Mouse (Mus musculus) embryo, embryonic 9.5 days (tissue): ENCODE data around the gene Tppp2.

Experiments used
- DNase-seq: peaks from one replicate; pipeline ENCODE4 v3.0.0-alpha.2; 2017; ENCODE audit errors: extremely low spot score

Tppp2 gene

DNA sequence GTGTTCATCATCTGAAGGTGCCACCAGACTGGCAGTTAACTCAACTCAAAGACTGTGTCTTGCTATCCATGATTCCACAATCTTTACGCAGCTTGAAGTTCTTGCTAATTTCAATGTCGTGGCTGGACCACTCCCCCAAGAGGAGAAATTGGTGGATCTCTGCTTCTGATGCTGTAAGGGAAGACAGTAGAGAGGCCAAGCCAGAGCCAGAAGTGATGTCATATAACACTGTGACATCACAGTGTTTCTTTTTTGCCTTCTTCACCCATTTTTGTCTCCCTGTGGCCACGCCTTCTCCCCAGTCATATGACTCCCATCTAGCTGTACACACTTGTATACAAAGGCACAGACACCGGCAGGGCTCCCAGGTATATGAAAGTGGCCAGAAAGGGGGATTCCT is at the start of gene Tppp2:
TSS of gene Tppp2 (plus strand) at position 301 of the 400 bp plus-strand sequence.
- DNase-seq: no peak

DNA sequence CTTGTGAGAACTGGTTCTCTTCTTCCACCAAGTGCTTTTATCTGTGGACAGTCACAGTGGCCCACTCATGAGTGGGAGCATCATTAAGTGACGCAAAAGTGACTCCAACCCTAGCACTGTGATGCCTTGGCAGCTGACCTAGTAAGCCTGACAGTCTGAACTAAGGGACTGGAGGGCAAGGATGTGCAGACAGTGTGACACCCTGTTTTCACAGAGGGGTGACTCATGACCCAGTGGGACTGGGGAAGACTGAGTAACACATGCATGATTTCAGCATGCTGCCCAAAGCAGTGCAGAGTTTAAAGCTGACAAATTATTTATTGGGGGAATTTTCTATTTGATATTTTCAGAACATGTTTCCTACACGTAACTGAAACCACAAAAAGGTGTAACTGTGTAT is 47.5 kb upstream of the Tppp2 start:
- DNase-seq: no peak

DNA sequence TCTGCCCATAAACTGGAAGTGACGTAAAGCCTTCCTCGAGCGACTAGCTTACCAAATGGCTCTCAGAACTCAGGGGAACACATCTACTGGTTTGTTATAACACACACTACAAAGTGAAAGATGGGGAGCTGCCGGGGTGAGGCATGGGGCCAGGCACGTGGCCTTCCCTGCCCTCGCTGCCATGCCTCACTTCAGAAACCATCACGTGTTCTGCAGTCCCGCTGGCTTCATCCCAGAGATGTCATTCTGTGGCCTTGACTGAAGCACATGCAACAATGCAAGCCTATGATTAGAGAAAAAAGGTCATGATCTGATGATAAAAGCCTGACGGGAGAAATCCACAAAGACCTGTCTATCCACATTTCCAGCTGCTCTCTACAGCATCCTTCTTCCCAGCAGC is 46.5 kb upstream of the Tppp2 start:
- no peak for DNase-seq

DNA sequence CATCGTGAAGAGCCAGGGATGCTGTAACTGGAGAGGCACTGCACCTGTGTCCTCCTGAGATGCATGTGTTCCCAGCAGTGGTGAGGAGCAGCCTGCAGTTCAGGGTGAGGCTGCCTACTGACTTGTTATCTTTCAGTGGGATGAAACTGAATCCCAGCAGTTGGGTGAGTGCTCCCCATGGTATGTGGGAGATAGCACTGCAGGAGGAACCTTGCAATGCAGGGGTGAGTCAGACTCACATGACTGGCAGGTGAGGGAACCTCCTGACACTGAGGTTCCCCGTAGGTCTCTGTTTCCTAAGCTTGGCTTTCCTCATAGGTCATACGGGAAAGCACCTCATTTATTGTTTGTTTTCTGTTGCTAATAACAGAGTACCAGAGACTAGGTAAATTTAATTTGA is 40.7 kb upstream of the Tppp2 start:
- DNase-seq: no peak

DNA sequence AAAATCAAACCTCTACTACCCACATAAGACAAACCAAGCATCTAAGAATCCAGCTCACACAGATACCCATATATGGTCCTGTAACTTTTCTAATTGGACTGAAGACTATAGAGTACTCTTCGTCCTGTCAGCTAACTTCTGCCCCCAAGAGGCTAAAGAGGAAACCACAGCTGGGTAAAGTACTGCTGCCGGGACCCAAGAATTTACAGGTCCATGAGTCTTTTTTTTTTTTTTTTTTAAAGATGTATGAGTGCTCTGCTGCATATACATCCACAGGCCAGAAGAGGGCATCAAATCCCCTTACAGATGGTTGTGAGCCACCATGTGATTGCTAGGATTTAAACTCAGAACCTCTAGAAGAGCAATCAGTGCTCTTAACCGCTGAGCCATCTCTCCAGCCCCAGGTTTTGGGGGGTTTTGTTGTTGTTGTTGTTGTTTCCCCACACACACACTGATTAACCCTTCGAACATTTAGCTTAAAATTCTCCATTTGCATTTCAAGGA is 34.6 kb upstream of the Tppp2 start:
- peak; percentile 81 for DNase-seq

DNA sequence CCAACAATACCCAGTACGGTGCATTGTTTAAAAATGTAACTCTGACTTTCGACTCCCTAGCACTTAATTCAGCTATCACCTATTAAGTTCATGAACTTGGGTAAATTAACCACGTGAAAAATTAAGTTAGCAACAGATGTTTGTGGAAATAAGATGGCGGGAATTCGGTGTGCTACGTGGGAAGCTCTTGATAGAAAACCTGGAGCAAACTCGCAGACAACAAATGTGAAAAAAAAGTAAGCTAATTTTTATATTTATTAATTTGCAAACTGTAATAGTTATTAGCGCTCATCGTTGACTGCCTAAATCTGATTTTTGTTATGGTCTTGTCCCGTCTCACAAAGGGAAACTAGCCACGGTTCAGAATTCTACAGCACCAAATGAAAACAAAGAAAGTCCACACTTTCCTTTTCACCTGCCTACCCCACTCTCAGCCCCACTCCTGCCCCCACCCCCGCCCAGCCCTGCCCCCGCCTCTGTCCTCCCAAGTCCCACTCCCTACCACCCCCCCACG is 34.1 kb upstream of the Tppp2 start:
- DNase-seq: no peak

DNA sequence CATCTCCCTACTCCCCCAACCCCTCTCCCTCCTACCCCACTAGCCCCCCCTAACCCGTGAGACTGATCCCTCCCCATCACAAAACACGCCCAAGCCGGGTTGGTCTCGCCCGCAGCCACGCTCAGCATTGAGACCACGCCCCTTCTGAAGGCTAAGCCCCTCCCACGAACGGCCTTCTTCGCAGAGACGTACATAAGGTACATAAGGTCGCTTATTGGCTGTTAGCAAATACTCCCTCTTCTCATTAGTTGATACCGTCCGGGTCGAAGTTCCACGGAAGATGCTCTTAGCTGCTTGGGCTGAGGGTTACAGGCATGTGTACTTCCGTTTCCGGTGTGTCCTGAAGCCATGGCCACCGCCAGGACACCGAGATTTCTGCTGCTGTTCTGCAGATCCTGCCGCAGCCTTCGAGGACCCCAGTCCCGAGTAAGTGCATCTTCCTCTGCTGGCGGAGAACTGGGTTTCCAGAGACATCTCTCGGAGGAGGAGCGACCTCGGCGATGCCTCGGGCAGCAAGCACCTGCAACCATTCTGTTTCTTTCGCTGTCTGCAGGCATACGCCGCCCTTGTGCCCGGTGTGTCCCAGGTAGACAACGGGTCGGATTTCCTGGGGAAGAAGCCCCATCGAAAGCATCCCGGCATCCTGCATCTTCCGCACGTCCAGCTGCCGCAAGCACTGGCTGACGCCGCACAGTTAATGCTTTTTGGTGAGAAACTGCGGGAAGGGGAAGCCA is 33.5 kb upstream of the Tppp2 start, which contains the start of gene Mettl17:
TSS of gene Mettl17 (plus strand) at position 245 of the 734 bp plus-strand sequence.
- peak; percentile 98 for DNase-seq

DNA sequence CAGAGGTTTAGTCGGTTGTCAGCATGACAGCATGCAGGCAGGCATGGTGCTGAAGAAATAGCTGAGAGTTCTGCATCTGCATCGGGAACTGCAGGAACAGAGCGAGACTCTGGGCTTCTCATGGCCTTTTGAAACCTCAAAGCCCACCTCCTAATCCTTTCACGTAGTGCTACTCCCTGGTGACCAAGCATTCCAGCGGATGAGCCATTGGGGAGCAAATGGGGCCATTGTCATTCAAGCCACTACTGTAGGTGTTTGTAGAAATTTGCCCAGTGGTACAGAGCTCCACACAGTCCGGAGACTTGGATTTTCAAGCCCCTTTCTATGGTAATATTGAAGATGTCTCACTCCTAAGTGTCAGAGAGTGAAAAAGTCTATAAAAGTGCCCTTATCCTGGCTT is 32.2 kb upstream of the Tppp2 start:
- no peak for DNase-seq

DNA sequence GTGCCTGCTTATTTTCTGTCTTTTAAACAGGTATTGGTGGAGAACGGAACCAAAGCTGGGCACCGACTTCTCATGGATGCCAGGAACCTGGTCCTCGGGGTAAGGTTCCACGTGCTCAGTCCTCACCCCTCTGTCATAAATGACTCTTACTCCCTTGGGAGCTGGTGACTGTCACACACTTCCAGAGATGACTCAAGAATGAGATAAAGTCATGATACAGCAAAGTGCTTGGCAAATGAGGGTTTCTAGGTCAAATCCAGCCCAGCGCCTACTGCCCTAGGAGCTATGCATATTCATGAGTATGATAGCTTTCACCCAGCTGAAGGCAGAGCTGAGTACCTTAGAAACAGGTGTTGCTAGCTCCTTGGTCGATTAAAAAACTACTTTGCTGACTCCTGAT is 28.4 kb upstream of the Tppp2 start:
- DNase-seq: no peak

DNA sequence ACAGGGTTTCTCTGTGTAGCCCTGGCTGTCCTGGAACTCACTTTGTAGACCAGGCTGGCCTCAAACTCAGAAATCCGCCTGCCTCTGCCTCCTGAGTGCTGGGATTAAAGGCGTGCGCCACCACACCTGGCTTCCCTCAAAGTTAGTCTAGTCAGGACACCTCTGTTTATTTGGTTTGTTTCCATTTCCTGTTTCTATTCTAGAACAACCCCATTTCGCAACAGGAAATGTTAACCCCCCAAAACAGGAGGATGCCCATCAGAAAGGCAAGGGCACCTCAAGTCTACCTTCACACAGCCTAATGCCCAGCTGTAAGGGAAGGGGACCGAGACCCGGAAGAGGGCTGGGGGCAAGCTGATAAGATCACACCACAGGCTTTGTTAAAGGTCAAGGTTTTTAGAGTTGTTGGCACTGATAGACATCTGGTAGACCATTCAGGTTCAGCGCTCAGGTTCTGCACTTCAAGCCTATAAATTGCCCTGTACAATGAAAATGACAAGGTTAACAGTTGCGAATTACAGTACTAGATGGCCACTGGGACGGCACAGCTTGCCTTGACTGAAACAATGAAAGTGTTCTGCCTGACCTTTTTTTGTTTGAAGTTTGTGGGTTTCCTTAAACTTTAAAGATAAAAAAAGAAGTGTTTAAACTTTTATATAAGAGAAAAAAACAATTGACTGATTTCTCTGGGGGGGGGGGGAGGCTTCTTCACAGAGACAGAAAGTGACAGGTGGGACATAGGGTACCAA is 25.9 kb upstream of the Tppp2 start, which contains the start of gene Slc39a2:
TSS of gene Slc39a2 (plus strand) at position 699 of the 749 bp plus-strand sequence.
- no peak for DNase-seq

DNA sequence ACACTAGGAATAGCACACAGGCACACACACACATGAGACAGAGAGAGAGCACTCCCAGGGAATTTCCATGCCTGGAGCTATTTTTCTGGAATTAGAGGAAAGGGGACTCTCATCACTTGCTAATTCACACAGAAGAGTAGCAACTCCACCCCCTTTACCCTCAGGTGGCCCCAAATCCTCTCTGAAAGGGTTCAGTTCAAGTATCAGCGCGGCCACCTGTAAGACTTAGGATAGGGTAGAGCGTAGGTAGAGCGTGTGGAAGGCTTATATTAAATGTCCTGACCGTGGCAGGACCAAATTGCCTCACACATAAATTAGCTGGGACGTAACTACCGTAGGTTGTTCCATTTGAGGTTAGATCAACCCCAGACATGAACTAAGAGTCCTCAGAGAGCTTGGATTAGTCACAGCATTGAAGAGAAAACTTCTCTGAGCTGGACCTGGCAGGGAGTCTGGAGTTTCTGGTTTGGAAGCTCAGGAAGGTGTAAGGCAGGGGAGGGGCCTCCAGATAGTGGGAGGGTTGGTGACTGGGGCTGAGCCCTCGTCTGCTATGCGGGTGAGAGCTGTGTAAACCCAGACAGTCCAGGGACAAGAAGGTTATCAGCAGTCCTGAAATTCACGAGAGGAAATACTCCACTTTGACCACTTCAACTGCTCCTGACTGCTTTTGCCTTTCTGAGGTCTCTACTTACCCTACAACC is 25.0 kb upstream of the Tppp2 start:
- no peak for DNase-seq

DNA sequence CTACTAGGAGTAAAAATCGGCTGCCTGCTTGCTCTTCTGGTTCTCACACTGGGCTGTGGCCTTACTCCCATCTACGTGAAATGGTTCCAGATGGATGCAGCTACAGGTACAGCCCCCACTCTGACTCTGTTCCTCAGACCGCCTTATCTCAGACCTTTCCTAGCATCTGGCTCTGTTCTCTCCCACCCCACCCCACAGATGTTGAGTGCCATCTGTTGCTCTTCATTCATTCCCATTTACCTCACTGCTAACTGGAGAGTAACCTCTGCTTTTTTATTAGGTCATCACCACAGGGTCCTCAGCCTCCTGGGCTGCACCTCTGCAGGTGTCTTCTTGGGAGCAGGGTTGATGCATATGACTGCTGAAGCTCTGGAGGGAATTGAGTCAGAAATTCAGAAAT is 24.4 kb upstream of the Tppp2 start:
- no peak for DNase-seq

DNA sequence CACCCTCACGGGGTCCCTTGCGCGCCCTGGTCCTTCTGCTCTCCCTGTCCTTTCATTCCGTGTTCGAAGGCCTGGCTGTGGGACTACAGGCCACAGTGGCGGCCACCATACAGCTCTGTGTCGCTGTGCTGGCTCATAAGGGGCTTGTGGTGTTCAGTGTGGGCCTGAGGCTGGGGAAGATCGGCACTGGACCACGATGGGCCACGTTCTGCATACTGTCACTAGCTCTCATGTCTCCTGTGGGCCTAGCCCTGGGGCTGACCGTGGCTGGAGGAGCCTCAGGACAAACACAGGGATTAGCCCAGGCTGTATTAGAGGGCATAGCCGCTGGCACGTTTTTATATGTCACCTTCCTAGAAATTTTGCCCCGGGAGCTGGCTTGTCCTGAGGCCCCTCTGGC is 23.2 kb upstream of the Tppp2 start:
- DNase-seq: no peak

DNA sequence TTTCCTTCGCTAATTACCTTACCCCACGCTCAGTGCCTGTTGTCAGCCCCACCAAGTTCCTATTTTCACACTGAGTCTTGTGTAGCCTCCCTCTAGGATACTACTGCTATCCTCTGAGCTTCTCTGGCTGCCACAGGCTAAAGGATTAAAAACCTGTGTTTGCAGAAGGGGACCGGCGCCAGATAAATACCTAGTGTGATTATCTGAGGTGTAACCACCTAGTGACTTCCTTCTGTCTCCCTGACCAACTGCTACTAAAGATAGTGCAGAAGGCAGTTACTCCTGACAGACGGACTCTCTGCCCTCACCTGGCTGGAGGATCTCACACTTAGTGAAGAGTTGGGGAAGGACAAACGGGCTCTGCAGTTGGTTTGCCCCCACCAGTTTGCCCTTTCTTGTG is 22.2 kb upstream of the Tppp2 start:
- no peak for DNase-seq

DNA sequence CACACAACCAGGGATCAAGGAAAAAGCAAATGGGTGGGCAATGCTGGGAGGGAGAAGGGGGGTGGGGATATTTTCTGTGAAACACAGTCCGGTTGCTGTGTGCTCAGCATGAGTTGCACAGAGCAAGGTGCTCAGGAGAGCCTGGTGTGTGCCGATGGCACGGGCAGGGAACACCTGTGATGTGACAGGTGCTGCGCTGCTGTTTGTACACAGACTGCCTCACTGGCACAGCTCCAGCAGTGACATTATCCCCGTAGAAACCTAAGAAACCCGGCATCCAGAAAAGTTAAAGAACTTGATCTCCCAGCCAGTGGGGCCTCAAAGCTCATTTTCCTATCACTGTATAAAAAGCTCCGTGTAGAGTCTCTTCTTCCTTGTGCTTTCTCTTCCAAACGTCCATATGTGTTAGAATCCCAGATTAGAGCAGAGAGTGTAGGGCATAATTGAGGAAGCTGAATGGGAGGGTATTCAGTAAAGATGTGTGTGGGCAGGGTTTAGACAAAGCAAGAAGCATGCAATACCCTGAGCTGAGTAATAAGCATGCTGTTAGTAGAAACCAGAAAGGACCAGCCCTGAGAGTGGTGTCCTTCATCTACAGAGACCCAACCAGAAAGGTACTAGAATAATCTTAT is 21.6 kb upstream of the Tppp2 start:
- no peak for DNase-seq

DNA sequence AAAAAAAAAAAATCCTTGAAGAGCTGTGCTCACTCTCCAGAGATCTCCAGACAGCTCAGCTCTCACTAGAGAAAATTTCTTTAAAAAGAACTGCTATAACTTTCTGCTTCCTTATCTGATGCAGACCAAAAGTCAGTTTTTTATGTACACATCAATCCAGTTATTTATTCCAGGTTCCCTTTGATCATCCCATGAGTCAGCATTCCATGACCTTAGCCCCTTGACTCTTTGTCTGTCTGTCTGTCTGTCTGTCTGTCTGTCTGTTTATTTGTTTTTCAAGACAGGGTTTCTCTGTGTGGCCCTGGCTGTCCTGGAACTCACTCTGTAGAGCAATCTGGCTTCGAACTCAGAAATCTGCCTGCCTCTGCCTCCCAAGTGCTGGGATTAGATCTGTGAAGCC is 18.9 kb upstream of the Tppp2 start:
- no peak for DNase-seq

DNA sequence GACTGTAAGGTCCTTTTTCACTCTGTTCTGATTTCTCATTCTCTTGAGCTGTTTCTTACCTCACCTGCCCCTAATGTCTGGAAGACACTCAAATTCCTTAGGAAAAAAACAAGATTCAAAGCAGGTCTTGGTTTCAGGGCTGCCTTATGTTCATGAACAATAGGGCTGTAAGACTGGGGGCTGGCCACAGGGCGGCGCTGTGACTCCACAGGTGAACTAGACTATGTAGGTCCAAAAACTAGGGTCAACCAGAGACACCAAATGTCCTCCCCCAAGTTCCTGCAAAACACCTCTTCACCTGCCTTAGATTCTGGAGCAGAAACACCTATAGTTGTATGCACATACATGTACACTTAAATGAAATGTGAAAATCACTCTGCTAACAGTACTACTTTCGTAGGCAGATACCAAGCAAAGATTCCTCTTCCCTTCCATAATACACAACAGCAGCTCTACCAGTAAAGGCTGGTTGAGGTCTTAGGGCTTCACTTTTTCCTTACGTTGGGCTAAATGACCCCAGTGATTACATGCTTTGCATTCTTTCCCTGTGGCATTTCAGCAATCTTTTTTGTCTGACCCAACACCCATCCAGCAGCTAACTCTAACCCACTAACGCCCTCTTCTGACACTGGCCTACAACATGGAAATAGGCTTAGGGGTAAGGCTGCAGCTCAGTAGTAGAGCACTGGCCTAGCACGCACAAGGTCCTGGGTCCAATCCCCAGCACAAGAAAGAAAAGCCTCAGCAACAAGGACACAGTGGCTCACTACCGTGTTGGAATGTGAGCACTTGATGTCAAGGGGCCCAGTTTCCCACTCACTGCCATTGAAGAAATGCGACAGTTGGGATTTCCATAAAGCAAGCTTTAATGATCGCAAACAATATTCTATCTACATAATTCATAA is 15.2 kb upstream of the Tppp2 start:
- peak; percentile 79 for DNase-seq

DNA sequence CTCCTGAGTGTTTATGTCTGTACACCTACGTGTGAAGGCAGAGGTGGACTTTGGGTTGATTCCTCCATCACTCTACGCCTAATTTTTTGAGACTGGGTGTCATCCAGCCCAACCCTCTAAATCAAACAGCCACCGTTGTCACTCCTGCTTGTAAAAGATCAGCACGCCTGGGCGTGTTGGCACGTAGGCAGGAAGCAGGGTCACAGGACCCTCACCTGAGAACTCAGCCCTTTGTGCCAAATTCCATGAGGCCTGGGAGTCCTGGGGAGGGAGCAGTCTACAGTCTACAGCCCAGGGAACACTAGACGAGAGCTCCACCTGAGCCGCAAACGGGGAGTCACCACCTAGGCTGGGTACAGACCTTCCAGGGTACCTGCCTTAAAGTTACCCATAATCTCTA is 14.4 kb upstream of the Tppp2 start:
- no peak for DNase-seq

DNA sequence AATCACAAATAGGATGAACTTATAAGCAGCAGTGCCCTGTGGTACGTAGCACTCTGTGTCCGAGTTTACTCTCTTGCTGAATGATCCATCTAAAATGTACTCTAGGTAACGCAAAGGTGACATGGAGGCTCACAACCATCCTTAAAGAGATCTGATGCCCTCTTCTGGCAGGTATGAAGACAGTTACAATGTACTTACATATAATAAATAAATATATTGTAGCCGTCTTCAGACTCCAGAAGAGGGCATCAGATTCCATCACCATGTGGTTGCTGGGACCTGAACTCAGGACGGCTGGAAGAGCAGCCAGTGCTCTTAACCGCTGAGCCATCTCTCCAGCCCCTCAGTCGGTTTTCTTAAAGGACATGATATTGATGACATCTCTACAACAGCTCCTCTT is 13.5 kb upstream of the Tppp2 start:
- DNase-seq: no peak

DNA sequence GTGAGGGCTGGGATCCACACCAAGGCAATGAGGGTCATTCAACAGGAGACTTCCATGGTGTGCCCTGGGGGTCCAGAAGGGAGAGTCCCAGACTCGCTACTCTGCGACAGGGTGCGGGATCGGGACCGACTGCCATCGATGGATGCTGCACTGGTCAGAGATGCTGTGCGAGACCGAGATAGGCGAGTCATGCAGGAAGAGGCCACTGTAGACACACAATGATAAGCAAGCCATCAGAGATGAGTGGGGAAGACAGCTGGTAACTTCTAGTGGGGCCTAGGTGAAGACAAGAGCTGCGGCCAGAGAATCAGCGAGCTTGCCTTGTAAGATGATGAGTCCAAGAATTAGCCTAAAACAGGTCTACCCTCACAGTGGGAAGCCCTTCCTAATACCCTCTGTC is 12.1 kb upstream of the Tppp2 start:
- no peak for DNase-seq

DNA sequence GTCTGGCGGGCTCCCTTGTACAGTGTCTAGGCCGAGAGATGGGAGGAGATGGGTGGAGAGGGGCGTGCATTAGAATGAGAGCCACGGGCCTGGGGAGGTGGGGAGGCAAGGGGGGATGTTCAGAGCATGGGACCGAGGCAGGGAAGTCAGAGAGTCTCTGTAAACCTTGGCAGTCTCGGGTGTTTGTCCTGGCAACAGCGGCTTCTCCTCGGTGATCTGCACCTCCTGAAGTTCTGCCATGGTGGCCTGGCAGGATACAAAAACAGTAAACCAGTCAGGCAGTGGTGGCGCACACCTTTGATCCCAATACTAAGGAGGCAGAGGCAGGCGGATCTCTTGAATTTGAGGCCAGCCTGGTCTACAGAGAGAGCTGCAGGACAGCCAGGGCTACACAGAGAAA is 6.9 kb upstream of the Tppp2 start:
- DNase-seq: no peak
